Mouse (Mus musculus): ENCODE results near the gene Arhgef17.

DNA sequence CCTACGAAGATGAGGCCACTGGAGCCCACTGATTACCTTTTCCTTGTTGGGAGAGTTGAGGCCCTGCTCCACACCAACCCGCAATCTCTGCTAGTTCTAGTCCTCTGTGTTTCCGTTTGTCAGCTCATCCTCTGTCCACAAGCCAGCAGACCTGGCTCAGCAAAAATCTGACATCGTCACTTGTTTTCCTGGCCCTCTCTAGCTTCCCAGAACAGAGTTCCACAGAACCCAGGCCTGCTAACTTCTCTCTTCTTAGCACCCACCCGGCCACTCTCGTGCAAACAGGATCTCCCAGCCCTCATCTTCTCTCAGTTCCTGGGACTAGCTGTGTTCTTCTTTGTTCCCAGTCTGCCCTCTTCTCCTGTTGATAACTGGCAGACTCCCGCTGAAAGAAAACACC lies 20.8 kb upstream of the Arhgef17 start:
- TF ChIP-seq CTCF (IDR thresholded peaks at IDR 0.05; ENCODE audit: low read depth, low read length) (no peak), GATA1 (IDR thresholded peaks at IDR 0.05; ENCODE audit: borderline replicate concordance, low read length) (no peak)

Measured in G1E (cell line).